Mouse (Mus musculus): ENCODE measurements around the gene Tuba1c.
"Not testable (repeated sequence)": the region's sequence is repeated elsewhere in the genome, so short reads cannot be mapped to it uniquely, and the experiment has no call there.

Tuba1c gene

DNA sequence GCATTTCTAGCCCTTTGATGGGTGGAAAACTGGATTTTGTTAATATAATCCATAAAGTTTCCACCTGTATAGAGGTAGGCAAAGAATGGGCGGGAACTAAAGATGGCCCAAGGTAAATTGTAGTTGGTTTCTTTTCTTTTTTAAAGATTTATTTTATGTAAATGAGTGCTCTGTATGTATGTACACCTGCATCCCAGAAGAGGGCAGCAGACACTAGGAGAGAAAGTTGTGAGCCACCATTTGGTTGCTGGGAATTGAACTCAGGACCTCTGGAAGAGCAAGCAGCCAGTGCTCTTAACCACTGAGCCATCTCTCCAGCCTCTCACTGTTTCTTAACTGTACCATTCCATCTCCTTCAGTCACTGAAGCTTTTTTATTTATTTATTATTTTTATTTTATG is 42.3 kb downstream of the Tuba1c start:
- no peak for DNase-seq

DNA sequence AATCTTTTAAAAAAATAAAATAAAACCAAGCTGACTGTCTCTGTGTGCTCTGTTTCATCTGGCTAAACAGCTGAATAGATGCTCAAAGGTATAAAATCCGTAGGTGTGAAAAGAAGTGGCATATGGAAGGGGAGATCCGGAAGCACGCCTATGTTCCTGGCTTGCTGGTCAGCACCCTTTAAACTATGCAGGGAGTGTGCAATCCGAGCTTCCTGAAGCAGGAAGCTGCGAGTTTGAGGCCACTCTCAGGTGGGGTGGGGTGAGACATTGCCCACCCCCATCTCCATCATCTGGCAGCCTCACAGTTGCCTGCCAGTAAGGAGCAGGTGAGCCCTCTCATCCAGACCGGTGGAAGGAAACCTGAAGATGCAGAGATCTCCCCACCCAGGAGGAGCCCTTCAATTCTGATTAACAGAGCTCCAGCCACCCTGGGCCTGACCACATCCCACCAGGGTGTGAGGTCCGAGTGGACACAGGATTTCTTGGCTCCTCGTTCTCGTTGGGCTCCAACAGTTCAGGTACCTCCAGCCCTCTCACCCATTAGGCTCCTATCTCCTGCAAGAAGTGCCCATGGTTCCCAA is 44.4 kb downstream of the Tuba1c start, which contains the start of gene Troap:
Gene Troap, plus strand, starts transcription at position 557 of the 581 bp plus-strand sequence.
- no peak for DNase-seq

DNA sequence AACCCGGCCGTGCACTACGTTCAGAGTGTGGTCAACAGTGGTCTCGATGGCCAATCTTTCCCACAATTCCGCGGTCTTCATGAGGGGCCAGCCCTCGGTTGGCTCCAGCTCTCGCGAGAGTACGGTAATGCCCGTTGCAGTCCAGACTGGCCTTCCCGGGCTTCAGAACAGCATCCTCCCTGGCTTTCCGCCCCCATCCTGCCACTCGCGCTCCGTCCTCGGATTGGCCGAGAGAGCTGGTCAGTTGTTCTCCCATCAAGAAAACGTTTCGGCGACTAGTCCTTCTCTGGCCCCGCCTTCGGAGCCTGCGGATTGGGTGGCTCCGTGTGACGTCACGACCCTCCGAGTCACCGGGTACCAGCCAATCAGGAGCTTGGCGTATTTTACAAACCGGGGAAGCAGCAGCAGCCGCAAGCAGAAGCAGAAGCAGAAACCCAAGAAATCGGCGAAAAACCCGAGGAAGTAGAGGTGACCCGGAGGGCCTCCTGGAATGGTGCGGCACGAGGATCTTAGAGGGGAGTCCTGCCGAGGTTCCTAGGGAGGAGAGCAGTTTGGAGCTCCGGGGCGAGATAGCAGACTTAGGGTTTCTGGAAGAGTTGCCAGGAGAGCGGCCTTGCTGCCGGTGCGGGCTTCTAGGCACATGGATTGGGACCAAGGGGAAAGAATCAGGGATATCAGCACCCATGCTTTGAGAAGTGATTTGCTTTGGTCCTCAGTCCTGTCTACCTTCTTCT is 45.1 kb downstream of the Tuba1c start:
- DNase-seq: peak; percentile 98

DNA sequence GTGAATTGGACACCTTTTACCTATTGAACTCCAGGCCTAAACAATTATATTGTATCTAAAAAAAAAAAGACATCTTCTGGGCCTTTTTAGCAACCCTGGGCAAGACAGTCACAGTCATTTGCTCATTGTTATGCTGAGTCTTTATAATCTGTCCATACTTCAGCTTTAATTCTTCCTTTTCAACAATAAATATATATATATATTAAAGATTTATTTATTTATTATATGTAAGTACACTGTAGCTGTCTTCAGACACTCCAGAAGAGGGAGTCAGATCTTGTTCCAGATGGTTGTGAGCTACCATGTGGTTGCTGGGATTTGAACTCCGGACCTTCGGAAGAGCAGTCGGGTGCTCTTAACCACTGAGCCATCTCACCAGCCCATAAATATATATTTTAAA is 46.3 kb downstream of the Tuba1c start:
- not testable (repeated sequence) for DNase-seq

DNA sequence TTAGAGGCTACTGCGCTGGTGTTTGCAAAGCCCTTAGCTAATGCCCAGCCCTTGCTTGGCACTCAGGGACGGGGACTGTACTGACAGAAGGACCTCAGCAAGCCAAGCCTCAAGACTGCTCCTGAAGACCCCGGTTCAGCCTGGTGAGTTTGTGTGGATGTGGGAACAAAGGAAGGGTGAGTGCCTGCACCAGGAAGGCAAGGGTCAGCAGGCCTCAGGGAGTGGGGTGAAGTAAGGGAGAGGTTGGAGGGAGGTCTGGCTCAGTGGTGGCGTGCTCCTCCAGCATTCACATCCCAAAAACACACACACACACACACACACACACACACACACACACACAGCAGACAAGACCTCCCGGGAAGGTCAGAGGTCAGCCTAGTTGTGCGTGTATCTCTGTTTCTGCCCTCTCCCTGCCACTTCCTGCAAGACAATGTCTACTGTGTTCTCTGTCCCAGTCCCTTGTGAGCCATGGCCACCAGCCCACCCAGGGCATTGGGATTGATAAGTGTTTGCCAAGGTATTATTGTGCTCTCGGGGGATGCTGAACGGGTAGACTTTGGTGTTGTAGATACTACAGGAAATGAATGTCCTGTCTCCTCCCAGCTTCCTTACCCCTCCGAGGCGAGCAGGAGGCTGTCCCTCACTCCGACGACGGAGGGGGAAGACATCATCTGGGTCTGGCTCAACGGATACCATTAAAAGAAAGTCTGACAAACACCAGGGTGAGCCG is 48.7 kb downstream of the Tuba1c start:
- no peak for DNase-seq

DNA sequence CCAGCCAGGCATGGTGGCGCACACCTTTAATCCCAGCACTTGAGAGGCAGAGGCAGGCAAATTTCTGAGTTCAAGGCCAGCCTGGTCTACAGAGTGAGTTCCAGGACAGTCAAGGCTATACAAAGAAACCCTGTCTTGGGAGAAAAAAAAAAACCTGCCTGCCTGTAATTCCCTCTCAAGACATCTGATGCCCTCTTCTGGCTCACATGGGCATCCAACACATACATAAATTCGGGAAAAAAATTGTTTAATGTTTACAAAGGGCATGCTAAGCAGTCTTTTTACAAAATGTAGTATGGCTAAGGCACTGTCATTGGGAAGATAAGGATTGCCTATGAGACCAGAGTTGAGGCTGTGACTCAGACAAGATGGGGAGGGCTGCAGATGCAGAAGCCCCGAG is 50.1 kb downstream of the Tuba1c start:
- DNase-seq: no peak

DNA sequence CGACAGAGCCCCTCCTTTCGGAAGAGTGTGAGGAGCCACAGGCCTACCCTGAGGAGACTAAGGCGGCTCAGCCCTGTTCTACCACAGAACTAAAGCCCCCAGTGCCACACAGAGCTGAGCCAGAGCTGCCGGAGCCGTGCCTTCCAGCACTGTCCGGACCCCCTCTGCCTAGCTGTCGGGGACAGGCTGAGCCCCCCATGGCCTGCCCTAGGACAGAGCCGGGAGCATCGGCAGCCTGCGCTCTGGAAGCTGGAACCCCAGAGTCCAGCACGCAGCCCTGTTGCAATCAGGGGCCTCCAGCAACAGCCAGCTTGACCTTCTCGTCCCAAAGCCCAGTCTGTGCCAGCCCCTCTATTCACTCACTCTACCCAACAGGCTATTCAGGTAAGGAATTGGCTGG is 52.6 kb downstream of the Tuba1c start:
- no peak for DNase-seq

DNA sequence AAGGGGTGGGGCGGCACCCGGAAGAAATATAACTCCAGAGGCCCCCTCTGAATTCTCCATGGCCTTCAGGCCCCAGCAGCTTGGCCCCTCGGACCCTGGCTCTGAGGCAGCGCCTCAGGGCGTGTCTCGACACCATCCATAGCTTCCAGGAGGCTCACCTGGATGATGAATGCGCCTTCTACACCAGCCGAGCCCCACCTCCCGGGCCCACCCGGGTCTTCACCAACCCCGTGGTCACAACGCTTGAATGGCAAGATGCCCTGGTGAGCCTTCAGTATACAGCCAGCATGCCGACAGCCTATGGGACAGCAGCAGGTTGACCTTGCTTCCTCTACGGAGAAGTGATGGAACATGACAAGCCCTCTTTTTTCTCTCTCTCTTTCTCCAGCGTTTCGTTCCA is 53.1 kb downstream of the Tuba1c start:
- DNase-seq: no peak

DNA sequence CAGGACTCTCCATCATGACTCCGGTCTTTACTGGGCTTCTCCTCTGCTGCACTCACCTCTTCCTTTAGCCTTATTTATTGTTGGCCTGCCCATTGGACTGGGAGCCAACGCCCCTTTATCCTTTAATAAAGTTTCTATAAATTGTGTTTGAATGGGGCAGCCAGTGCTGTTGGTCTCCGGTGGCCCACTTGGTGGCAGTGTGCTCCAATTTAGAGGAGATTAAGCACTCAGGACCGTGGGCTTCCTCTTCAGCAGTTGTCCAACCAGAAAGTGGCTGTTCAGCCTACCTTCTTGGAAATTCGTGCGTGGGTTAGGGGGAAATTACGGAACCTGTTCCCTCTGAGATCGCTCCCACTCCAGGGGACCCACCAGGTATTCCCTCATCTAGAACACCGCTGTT is 53.6 kb downstream of the Tuba1c start:
- DNase-seq: no peak

DNA sequence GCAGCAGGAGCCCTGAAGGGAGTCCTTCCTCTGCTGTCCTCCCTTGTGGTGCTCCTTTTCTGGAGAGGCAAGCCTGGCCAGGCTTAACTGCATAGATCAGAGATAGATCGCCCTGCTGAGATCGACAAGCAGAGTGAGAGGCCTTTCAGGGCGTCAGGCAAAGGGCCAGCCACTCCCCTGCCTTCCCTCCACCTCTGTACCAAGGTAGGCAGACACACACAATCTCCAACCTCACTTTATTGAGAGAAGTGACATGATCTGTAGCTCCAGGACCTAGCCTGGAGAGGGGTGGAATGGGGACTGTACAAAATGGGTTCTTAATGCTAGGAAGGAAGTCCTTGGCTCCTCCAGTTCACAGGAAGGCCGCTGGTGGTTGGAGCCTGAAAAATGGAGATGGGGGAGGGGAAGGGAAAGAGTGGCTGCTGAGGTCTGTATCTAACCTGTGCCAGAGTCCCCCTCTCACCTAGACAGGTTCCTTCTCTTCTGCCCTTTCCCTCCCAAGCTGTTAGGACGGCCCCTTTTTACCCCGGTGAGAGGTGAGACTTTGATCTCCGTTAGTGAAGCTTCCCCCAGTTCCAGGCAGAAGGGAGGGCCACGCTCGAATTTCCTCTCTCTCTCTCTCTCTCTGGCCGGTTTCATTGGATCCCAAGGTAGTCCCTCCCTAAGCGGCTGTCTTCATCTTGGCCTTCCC is 54.3 kb downstream of the Tuba1c start:
- no peak for DNase-seq

DNA sequence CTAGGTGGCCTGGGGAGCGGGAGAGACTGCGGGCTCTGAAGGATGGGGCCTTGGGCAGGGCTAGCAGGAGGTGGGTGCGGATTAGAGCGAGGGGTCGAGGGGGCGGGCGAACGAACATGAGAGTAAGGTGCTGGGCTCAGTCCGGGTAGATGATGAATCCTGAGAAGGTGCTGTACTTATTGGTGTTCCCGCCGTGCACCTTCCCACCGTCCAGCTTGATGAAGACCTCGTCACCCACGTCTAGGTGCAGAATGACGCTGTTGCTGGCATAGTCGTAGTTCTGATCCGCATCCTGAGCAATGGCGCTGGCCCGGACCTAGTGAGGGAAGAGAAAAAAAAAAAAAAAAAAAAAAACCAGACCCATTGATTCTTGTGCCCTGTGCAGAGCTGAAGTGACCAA is 54.9 kb downstream of the Tuba1c start:
- no peak for DNase-seq

DNA sequence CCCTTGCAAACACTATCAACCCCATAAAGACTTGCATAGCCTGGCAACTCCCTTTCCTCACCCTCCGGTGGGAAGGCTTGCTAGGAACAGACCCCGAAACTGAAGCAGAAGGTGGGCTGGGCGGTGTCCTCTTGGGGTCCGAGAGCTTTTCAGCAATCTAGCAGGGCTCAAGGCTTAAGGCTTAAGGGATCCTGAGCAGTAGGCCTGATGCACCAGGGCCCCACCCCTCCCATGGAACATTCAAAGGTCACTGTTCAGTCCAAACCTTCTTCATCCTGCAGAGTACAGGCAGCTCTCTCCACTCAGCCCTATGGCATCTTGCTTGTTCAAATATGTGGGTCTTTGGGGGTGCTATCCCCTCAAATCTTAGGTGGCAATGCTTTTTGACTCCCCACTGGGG is 56.3 kb downstream of the Tuba1c start:
- no peak for DNase-seq

DNA sequence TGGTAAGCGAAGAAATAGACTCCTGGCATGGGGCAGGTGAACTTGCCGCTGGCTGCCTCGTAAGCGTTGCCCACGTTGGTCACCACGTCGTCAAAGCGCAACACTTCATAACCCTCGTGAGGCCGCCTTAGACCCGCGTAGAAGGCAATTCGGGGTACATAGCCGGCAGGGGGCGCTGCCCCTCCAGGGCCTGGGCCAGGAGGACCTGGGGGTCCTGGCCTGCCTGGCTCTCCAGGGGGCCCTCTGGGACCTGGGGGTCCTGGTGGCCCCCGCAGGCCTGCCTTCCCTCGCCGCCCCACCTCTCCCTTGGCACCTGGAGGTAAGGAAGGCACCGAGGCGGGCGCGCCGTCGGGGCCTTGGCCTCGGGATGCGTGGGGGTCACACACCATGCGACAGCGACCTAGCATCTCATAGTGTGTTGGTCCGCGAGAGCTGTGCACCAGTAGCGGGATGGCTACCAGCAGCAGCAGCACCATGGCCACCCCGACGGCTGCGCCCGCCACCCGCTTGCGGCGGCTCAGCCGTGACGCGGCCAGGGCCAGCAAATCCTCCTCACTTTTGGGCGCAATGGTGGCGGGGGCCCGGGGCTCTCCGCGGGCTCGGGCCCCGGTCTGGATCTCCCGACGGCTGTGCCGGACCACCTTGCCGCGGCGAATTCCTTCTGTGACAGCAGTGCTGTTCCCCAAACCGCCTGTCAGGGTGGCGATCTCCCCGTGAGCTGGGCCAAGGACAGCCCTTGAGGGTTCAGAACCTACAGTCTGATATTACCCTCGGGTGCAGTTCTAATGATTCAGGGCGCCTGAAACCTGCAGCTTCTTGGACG is 57.8 kb downstream of the Tuba1c start, which contains the start of gene C1ql4:
Gene C1ql4, minus strand, starts transcription at position 565 of the 823 bp plus-strand sequence.
- DNase-seq: no peak
